Mouse (Mus musculus): ENCODE results near the gene Fabp6. TPM values are rescaled to one million over a fixed set of nuclear protein-coding genes. Genes with fewer than 3 reads are reported as not detected.

Gene Fabp6
- polyA plus RNA-seq (2015; fragmentation: Nextera tagmentation; extraction: Ambion mirVana) = not detected in 2 replicates

DNA sequence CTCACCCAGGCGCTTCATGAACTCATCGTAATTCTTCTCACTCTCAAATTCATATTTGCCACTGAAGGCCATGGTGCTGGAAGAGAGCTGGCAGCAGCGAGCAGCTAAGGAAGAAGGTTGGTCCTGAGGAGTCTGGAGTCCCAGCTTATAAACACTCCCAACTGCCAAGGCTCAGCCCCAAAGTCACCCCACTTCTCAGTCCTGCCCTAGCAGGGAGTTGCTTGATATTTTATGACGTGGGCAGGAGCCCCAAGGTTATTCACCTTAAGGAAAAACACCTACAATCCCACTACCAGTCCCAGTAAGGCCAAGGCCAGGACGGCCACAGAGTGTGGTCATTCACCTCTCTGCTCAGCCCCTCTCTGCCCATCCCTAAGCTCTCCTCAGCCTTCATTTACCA, at the start of gene Fabp6:
TSS of gene Fabp6 (minus strand) at position 101 of the 400 bp plus-strand sequence.

DNA sequence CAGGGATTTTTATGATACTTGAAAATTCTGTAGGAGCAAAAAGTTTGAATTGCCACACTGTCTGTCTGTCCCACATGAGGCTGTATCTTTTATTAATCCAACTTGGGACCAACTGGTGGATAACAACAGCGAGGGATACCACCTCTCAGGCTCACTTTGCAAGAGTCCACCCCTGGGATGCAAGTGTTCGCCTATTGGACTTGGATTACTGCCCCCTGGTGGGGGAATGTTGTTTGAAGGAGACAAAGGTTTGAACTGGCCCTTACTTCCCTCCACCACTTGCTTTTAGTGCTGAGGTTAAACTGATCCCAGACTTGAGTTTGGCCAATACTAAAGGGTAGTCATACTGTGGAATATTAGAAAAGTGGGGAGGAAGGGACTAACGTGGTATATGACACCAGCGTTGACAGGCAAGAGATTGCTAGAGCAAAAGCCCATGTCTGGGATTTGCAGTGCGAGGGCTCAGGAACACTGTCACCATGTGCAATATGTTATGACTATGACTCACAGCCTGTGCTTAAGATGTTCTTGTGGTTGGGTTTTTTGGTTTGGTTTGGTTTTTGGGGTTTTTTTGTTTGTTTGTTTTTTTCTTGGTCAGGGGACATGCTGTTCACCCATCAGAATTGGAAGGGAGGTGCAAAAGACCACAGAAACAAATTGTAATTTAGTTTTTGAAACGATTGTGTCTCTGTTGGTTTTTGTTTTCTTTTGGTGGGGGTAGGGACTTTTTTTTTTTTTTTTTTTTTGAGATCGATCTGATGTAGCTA, 14.8 kb downstream of the Fabp6 start, which contains the start of gene 4933415A04Rik:
TSS of gene 4933415A04Rik (plus strand) at position 717 of the 767 bp plus-strand sequence.

Other genes with a start within 250 kb of the Fabp6 start
- 69.7 and 90.3 TPM in 2 replicates for gene Pttg1, start 175.3 kb downstream of the Fabp6 start, polyA plus RNA-seq (2015; fragmentation: Nextera tagmentation; extraction: Ambion mirVana)
- 44.3 and 47.1 TPM in 2 replicates for gene Slu7, start 167.8 kb downstream of the Fabp6 start, polyA plus RNA-seq (2015; fragmentation: Nextera tagmentation; extraction: Ambion mirVana)
- gene C1qtnf2, start 127.3 kb downstream of the Fabp6 start, polyA plus RNA-seq (2015; fragmentation: Nextera tagmentation; extraction: Ambion mirVana) = 20.6 and 24.6 TPM in 2 replicates
- gene Ccnjl, start 72.8 kb downstream of the Fabp6 start, polyA plus RNA-seq (2015; fragmentation: Nextera tagmentation; extraction: Ambion mirVana) = 3.7 and 4.1 TPM in 2 replicates
- 1.8 and 2.3 TPM in 2 replicates for gene 4933415A04Rik, start 14.5 kb downstream of the Fabp6 start, polyA plus RNA-seq (2015; fragmentation: Nextera tagmentation; extraction: Ambion mirVana)
- 25.5 and 27.1 TPM in 2 replicates for gene Pwwp2a, start 80.5 kb upstream of the Fabp6 start, polyA plus RNA-seq (2015; fragmentation: Nextera tagmentation; extraction: Ambion mirVana)
- gene Ttc1, start 146.5 kb upstream of the Fabp6 start, polyA plus RNA-seq (2015; fragmentation: Nextera tagmentation; extraction: Ambion mirVana) = 75.6 and 81.4 TPM in 2 replicates

All from neural tube, postnatal 0 days (tissue).